Mouse (Mus musculus) spleen, postnatal 10 days (tissue): Measurements from ENCODE around the gene Gadl1.
A peak's percentile ranks its signal among the peaks of the same experiment; 100 is the strongest.

Experiments used
- DNase-seq, 2 experiments: peaks; one replicate each; pipeline ENCODE4 v3.0.0; 2021 to 2022; ENCODE audit warnings: low spot score in 2 of 2

Gene Gadl1

DNA sequence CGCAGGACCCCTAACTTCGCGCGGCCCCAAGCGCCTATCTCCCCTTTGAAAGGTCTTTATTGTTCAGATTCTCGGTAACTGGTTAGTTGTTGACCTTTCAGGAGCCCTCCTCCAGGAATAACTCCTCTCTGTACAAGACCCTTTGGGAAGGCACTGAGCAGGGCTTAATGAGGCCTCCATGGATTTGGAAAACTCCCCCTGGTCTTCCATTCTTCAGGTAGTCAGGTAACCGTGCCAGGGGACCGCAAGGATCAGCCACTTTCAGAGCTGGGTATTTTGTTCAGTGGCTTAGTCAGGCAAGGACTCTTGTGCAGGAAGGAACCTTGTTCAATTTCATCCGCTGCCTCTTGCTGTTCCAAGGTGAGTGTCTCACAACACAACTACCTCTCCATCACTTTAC lies at the start of gene Gadl1:
Gene Gadl1 (plus strand): TSS at position 301 of the 400 bp plus-strand sequence.
- no peak for DNase-seq

- DNase-seq: no peak
Observed at GRCm38 (mm10) chr9:115862802-115863201, 46.5 kb upstream of the Gadl1 start.

- DNase-seq: peak in 1 of 2 experiments; percentile 41
Observed at GRCm38 (mm10) chr9:115863326-115863725, 45.9 kb upstream of the Gadl1 start.

DNA sequence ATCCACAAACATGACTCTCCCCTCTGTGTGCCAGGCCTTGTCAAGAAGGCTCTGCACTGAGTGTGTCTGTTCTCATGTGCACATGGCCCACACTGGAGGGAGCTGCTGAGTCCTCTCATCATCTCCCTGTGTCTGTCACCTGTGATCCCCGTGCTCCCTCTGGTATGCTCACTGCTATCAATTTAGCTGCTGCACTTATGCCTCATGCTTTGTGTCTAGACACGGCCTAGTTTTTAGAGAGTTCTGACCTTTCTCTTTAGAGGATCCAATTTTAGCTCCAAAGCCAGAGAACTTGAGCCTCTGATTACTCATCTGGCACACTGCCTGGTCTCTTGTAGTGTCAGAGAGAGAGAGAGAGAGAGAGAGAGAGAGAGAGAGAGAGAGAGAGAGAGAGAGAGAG lies 42.0 kb upstream of the Gadl1 start:
- no peak for DNase-seq

- no peak for DNase-seq
Observed at GRCm38 (mm10) chr9:115870168-115870567, 39.1 kb upstream of the Gadl1 start.

- no peak for DNase-seq
Observed at GRCm38 (mm10) chr9:115870640-115871039, 38.6 kb upstream of the Gadl1 start.

DNA sequence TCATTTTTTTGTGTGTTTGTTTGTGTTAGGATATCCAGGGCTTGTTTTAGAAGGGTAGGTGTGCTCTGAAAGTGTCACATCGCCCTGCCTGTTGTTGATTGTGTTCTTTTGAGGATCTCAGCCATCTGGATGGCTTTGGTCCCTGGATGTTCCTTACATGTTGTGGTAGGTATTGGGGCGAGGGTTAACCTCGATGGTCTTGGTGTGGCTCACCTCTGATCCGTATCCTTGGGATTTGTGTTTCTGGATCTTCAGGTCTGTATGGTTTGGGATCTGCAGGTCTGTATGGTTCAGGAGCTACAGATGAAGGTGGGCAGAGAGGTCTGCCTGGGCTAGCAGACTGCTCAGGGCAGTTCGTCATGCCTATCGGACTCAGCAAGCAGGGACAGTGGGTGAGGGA lies 28.8 kb upstream of the Gadl1 start:
- DNase-seq: no peak

DNA sequence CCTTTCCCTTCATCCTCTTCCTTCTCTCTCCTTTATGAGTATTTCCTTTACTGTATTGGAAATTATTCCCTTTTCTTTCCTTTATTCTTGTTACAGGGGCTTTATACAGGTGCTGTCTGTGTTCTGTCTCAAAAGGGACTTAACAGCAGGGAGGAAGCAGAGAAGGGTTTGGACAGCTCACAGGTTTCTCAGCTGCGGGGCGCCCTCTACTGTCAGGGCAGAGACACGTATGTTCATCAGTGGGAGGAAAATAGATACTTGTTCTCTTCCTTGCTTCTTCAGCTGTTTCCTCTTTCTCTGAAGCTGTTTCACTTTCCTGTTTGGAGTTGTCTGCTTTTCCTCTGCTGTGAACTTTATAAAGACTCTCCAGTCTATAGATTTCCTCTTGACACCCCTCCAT lies 28.1 kb upstream of the Gadl1 start:
- DNase-seq: peak in 1 of 2 experiments; percentile 56

DNA sequence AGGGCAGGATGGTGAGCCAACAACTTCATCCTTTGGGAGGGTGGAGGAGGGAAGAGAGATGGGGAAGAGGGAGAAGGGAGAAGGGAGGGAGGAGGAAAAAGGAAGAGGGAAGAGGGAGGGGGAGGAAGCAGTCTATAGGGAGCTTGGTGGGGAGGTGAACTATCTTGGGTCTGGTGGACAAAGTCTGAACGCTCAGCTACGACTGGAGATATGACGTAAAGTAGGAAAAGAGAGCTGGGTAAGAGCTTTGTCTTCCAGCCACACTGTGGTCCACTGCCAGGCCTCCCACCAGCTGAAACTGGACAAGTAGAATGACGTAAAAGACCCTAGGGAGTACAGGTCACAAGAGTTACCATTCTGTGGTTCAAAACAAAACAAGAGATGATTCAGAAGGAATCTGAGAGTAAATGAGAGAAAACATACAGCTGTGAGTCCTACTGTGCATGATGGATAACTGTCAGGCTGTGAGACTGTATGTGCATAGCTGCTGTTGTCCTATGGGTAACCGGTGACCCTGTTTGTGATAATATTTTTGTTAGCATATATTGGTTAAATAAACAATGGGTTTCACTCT lies 26.5 kb upstream of the Gadl1 start:
- no peak for DNase-seq

- no peak for DNase-seq
Observed at GRCm38 (mm10) chr9:115883413-115883812, 25.8 kb upstream of the Gadl1 start.

DNA sequence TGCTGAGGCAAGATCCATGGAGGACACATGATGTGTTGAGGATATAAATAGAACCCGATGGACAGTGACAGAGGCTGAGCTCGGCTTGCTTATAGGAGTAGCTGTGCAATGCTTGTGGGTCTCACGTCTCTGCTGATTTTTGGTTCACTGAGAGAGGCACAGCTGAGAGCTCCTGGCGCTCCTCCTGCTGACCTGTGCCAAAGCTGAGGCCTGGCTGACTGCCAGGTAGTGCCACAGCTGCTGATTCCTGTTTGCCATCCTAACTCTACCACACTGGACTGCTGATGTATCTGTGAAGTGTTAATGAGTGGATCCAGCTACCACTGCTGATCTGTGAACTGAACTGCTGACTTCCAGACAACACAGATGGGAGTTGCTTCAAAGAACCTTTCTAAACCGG lies 21.7 kb upstream of the Gadl1 start:
- no peak for DNase-seq

GRCm38 (mm10) chr9:115893131-115893530 lies 16.1 kb upstream of the Gadl1 start:
- DNase-seq: no peak

DNA sequence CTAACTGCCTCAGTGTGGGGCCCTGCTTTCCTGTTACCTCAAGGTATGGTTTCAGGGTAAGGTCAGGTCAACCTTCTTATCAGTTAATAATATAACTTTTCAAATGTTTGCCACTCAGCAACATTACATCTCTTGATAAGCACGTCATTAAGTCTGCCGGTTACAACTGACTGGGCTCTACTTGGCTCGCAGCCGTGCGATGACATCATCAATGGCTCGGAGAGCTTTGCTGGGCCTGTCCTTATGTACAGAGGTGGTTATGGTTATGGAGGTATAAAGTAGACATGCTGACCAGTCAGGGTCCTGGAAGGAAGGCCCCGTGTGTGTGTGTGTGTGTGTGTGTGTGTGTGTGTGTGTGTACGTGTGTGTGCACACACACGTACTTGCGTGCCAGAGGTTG lies 15.3 kb upstream of the Gadl1 start:
- no peak for DNase-seq

DNA sequence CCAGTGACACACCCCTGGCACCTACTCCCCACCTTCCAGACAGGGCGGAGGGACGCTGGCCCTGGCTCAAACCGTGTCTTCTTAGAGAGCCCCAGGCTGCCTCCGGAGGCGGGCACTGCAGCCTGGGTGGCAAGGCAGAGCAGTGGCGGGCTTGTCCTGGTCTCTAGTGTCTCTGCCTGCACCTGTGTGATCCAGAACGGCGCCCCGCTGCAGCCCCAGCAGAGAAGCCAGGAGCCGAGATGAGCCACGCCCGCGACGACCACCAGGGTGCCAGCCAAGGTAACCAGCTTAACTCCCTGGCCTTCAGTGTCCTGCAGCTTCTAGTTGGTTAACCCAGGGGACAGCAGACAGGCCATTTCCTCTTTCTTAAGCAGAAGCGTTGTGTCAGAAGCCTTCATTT lies 930 bp upstream of the Gadl1 start:
- no peak for DNase-seq

DNA sequence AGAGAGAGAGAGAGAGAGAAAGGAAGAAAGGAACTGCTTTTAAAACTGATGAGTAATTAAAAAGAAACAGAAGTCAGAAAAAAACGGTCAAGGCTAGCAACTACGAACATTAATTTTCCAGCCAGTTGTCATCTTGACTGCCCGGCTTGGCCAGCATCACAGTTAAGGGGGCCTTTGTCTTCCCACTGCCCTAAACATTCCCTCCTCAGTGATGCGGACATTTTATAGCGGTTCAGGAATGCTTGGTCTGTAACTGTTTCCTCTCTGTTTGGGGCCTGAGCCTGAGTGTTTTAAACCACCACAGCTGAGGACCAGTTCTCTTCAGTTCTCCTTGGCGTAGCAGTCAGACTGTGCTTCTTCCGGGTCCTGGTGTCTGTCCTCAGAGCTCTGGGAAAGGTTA lies 4.8 kb downstream of the Gadl1 start:
- DNase-seq: no peak

- no peak for DNase-seq
Observed at GRCm38 (mm10) chr9:115915586-115916270, 6.5 kb downstream of the Gadl1 start.

DNA sequence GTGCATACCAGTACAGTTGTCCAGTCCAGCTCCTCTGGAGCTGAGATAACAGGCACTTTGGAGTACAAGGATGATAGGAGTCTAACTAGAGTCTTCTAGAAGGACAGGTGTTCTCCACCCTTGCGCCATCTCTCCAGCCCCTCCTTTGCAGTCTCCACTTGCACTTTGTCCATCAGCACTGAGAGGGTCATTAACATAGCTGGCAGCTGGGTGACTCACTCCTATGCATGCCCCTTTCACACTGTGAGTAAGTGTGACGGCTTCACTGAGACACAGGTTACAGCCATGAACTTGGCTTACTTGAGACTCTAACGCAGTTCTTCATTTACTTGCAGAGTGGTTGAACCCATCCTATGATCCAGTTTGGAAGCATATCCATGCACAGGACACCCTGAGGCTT lies 10.5 kb downstream of the Gadl1 start:
- no peak for DNase-seq

GRCm38 (mm10) chr9:115922662-115923061 lies 13.4 kb downstream of the Gadl1 start:
- DNase-seq: no peak

DNA sequence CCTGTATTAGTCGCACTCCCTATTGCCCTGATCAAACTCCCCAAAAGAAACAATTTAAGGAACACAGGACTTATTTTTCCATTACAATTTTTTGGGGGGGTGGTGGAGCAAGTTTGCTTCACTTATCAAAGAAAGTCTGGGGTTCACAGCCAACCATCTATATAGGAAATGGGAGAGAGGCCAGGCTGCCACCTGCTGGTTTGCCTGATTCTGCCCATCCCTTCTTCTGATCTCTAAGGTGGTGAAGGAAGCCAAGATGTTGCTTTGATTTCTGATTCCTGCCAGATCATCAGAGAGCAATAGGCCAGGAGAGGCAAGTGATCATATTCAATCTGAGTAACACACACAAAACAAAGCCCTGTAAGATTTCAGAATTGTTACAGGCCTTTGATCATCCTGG lies 14.8 kb downstream of the Gadl1 start:
- DNase-seq: no peak

- no peak for DNase-seq
Observed at GRCm38 (mm10) chr9:115931803-115932202, 22.5 kb downstream of the Gadl1 start.

GRCm38 (mm10) chr9:115932741-115933140 lies 23.5 kb downstream of the Gadl1 start:
- no peak for DNase-seq

DNA sequence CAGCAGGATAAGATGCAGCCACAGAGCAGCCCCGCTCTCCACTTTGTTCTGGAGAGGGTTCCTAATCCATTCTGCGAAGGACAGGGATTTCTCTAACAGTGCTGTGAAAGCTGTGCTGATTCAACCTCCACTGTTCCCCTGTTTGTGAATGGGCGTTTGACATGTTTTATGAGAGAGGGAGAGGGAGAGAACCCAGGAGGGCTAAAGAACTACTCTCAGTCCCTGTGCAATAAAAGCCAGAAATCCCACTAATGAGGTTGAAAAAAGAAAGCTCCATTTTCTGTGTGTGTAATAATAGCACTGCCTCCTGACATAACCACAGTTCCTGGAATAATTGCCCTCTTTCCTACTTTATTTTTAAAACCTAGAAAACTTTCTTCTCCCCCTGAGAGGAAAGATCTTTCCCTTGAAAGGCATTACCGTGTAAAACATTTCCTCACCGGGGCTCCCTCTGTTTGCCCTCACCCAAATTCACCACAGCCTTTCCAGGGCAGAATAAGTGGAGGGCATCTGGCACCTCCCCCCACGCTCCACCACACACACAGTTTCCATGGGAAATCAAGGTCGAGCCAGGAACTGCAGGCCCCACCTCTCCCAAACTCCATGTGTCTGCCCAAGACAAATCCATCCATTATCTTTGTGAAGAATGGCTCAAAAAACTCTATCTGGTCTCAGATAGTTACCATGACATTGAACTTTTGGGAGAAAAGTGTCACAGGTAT lies 24.1 kb downstream of the Gadl1 start:
- no peak for DNase-seq

- DNase-seq: no peak
Observed at GRCm38 (mm10) chr9:115934288-115934687, 25.0 kb downstream of the Gadl1 start.
